Mouse (Mus musculus) forebrain, embryonic 14.5 days (tissue): ENCODE data around the gene Ptprn2. TPM values are rescaled to one million over a fixed set of nuclear protein-coding genes. Genes with fewer than 3 reads are reported as not detected.

Experiments
- ATAC-seq: fragments of 200-750 bp; cut with Nextera tagmentation; 2 replicates; pipeline ENCODE4 v1.8.0; 2017; ENCODE audit warnings: mild to moderate bottlenecking, moderate library complexity
- DNase-seq: peaks from one replicate; pipeline ENCODE4 v3.0.0-alpha.2; 2015; ENCODE audit warnings: low spot score
- H3K27ac ChIP-seq: fragments of 300-500 bp; sonication (generic); 2 replicates; pipeline ENCODE4 v1.5.1; 2014; ENCODE audit warnings: low read depth, mild to moderate bottlenecking, control low read depth, low read length, moderate library complexity
- H3K27me3 ChIP-seq: fragments of 300-500 bp; sonication (generic); replicated peaks from 2 replicates; pipeline ENCODE4 v1.6.1; 2014; ENCODE audit warnings: low read length, control low read depth, mixed read lengths; ENCODE audit not compliant: control insufficient read depth, insufficient read depth
- H3K36me3 ChIP-seq: fragments of 300-500 bp; sonication (generic); 2 replicates; pipeline ENCODE4 v1.6.1; 2014; ENCODE audit warnings: low read length, control low read depth; ENCODE audit not compliant: control insufficient read depth, insufficient read depth
- H3K4me1 ChIP-seq: fragments of 300-500 bp; sonication (generic); 2 replicates; pipeline ENCODE4 v1.6.1; 2014; ENCODE audit warnings: antibody characterized with exemption, low read length, control low read depth; ENCODE audit not compliant: control insufficient read depth, insufficient read depth
- H3K4me2 ChIP-seq: fragments of 300-500 bp; sonication (generic); 2 replicates; pipeline ENCODE4 v1.6.1; 2014; ENCODE audit warnings: mild to moderate bottlenecking, control low read depth, low read length
- H3K4me3 ChIP-seq: fragments of 300-500 bp; sonication (generic); 2 replicates; pipeline ENCODE4 v1.5.1; 2014; ENCODE audit warnings: low read depth, low read length, control low read depth
- H3K9ac ChIP-seq: fragments of 300-500 bp; sonication (generic); 2 replicates; pipeline ENCODE4 v1.6.1; 2014; ENCODE audit warnings: mild to moderate bottlenecking, low read length, control low read depth, moderate library complexity
- H3K9me3 ChIP-seq: fragments of 300-500 bp; sonication (generic); replicated peaks from 2 replicates; pipeline ENCODE4 v1.6.1; 2016; ENCODE audit warnings: low read length, control low read depth, mixed read lengths; ENCODE audit not compliant: control insufficient read depth
- WGBS: fragments of 180-500 bp; shearing (Covaris S2); extraction: QIAGEN DNeasy Blood & Tissue Kit; methylation state at CpG from one replicate; pipeline ENCODE4 v1.1.7; 2014; 5-methylcytosine and 5-hydroxymethylcytosine counted together
- polyA plus RNA-seq: library from polyadenylated mRNA; unstranded; fragments of >200 nt; fragmentation: Nextera tagmentation; extraction: Ambion mirVana; gene quantifications from 2 replicates; pipeline ENCODE4 v1.2.1, GENCODE M21; 2014

Gene Ptprn2
- polyA plus RNA-seq, 1 experiment from 2014 or later = 4.1 TPM

- no peak overlapping the region for H3K4me2 ChIP-seq
- H3K4me1 ChIP-seq = no peaks in the 10 kb centered on the region
- no peak overlapping the region for H3K4me3 ChIP-seq
- no peak for ATAC-seq
- no peak overlapping the region for H3K27ac ChIP-seq
- DNase-seq = no peak
- H3K9me3 ChIP-seq = no peaks in the 10 kb centered on the region
- H3K27me3 ChIP-seq = no peaks in the 10 kb centered on the region
- H3K36me3 ChIP-seq = peaks cover 30% of the 10 kb centered on the region; the same call in 1 of the 2 replicates
- no peak overlapping the region for H3K9ac ChIP-seq
- WGBS = 77% methylated on average over 4 of the region's 4 CpGs
Measured at GRCm38 (mm10) chr12:117221909-117222308, 736.4 kb downstream of the Ptprn2 start.

- no peak for DNase-seq
- Histone ChIP-seq H3K9ac (no peak overlapping the region), H3K4me3 (no peak overlapping the region), H3K27me3 (no peaks in the 10 kb centered on the region), H3K9me3 (no peaks in the 10 kb centered on the region), H3K36me3 (peaks cover 31% of the 10 kb centered on the region), H3K27ac (no peak overlapping the region), H3K4me1 (no peaks in the 10 kb centered on the region), H3K4me2 (no peak overlapping the region)
- ATAC-seq = no peak
- WGBS = 68% methylated on average over 1 of the region's 1 CpGs
Measured at GRCm38 (mm10) chr12:117224036-117224435, 738.5 kb downstream of the Ptprn2 start.

GRCm38 (mm10) chr12:117227236-117227635 lies 741.7 kb downstream of the Ptprn2 start:
- H3K4me1 ChIP-seq = 0 out of 2 replicates have a peak, but pooled peaks cover 2% of the 10 kb centered on the region
- H3K27me3 ChIP-seq = no peaks in the 10 kb centered on the region
- 92% methylated on average over 3 of the region's 3 CpGs for WGBS
- H3K4me3 ChIP-seq = no peak overlapping the region
- no peak for ATAC-seq
- no peaks in the 10 kb centered on the region for H3K9me3 ChIP-seq
- no peak overlapping the region for H3K27ac ChIP-seq
- H3K4me2 ChIP-seq = no peak overlapping the region
- H3K36me3 ChIP-seq = peaks cover 28% of the 10 kb centered on the region
- no peak for DNase-seq
- no peak overlapping the region for H3K9ac ChIP-seq

- ATAC-seq = no peak
- Histone ChIP-seq H3K4me1 (0 out of 2 replicates have a peak, but pooled peaks cover 2% of the 10 kb centered on the region), H3K27ac (no peak overlapping the region), H3K36me3 (peaks cover 40% of the 10 kb centered on the region), H3K9me3 (no peaks in the 10 kb centered on the region), H3K4me3 (no peak overlapping the region), H3K4me2 (no peak overlapping the region), H3K9ac (no peak overlapping the region), H3K27me3 (no peaks in the 10 kb centered on the region)
- 80% methylated on average over 4 of the region's 4 CpGs for WGBS
- DNase-seq = no peak
Measured at GRCm38 (mm10) chr12:117229442-117229841, 743.9 kb downstream of the Ptprn2 start.

- WGBS = 77% methylated on average over 6 of the region's 6 CpGs
- Histone ChIP-seq H3K9ac (no peak overlapping the region), H3K4me3 (no peak overlapping the region), H3K9me3 (no peaks in the 10 kb centered on the region), H3K4me1 (0 out of 2 replicates have a peak, but pooled peaks cover 2% of the 10 kb centered on the region), H3K4me2 (no peak overlapping the region), H3K27me3 (no peaks in the 10 kb centered on the region), H3K36me3 (peaks cover 46% of the 10 kb centered on the region), H3K27ac (peak overlapping the region; percentile 30; the same call in 1 of the 2 replicates)
- no peak for DNase-seq
- ATAC-seq = no peak
Measured at GRCm38 (mm10) chr12:117230282-117230681, 744.8 kb downstream of the Ptprn2 start.

GRCm38 (mm10) chr12:117231850-117232249 lies 746.3 kb downstream of the Ptprn2 start:
- Histone ChIP-seq H3K27ac (no peak overlapping the region), H3K36me3 (peaks cover 51% of the 10 kb centered on the region)
- WGBS = 55% methylated on average over 5 of the region's 5 CpGs

GRCm38 (mm10) chr12:117235114-117235513 lies 749.6 kb downstream of the Ptprn2 start:
- peaks cover 45% of the 10 kb centered on the region for H3K36me3 ChIP-seq
- no peak overlapping the region for H3K4me3 ChIP-seq
- H3K27ac ChIP-seq = no peak overlapping the region
- no peak overlapping the region for H3K4me2 ChIP-seq
- no peak for DNase-seq
- no peak; the same call in 1 of the 2 replicates for ATAC-seq
- no peaks in the 10 kb centered on the region for H3K9me3 ChIP-seq
- no peak overlapping the region for H3K9ac ChIP-seq
- no peaks in the 10 kb centered on the region for H3K27me3 ChIP-seq
- H3K4me1 ChIP-seq = 0 out of 2 replicates have a peak, but pooled peaks cover 2% of the 10 kb centered on the region

More at GRCm38 (mm10) chr12:117231850-117232249, 746.3 kb downstream of the Ptprn2 start:
- Histone ChIP-seq H3K9ac (no peak overlapping the region), H3K4me1 (0 out of 2 replicates have a peak, but pooled peaks cover 2% of the 10 kb centered on the region), H3K27me3 (no peaks in the 10 kb centered on the region), H3K4me3 (no peak overlapping the region), H3K9me3 (no peaks in the 10 kb centered on the region), H3K4me2 (no peak overlapping the region)
- peak; percentile 23 for DNase-seq
- no peak; the same call in 1 of the 2 replicates for ATAC-seq

GRCm38 (mm10) chr12:117236020-117236734 lies 750.7 kb downstream of the Ptprn2 start:
- Histone ChIP-seq H3K4me2 (no peak overlapping the region), H3K27me3 (no peaks in the 10 kb centered on the region), H3K9ac (no peak overlapping the region), H3K4me3 (no peak overlapping the region), H3K27ac (no peak overlapping the region), H3K9me3 (no peaks in the 10 kb centered on the region), H3K4me1 (0 out of 2 replicates have a peak, but pooled peaks cover 2% of the 10 kb centered on the region), H3K36me3 (peaks cover 45% of the 10 kb centered on the region)
- DNase-seq = no peak
- 73% methylated on average over 4 of the region's 4 CpGs for WGBS
- ATAC-seq = no peak

GRCm38 (mm10) chr12:117236981-117237380 lies 751.5 kb downstream of the Ptprn2 start:
- Histone ChIP-seq H3K9me3 (no peaks in the 10 kb centered on the region), H3K4me3 (no peak overlapping the region), H3K27ac (no peak overlapping the region), H3K4me2 (no peak overlapping the region), H3K4me1 (no peaks in the 10 kb centered on the region), H3K27me3 (no peaks in the 10 kb centered on the region), H3K36me3 (peaks cover 50% of the 10 kb centered on the region), H3K9ac (no peak overlapping the region)
- ATAC-seq (no peak), DNase-seq (no peak)
- WGBS = 86% methylated on average over 3 of the region's 3 CpGs
